Mouse (Mus musculus) ES-Bruce4 (cell line): ENCODE measurements around the gene Prmt2.

Experiments
- CTCF ChIP-seq: IDR thresholded peaks from one replicate; pipeline ENCODE4 v1.8.1; 2011; ENCODE audit warnings: low read depth, low read length
- POLR2A ChIP-seq: IDR thresholded peaks from one replicate; pipeline ENCODE4 v1.8.1; 2011; ENCODE audit warnings: low read length; ENCODE audit not compliant: insufficient read depth

DNA sequence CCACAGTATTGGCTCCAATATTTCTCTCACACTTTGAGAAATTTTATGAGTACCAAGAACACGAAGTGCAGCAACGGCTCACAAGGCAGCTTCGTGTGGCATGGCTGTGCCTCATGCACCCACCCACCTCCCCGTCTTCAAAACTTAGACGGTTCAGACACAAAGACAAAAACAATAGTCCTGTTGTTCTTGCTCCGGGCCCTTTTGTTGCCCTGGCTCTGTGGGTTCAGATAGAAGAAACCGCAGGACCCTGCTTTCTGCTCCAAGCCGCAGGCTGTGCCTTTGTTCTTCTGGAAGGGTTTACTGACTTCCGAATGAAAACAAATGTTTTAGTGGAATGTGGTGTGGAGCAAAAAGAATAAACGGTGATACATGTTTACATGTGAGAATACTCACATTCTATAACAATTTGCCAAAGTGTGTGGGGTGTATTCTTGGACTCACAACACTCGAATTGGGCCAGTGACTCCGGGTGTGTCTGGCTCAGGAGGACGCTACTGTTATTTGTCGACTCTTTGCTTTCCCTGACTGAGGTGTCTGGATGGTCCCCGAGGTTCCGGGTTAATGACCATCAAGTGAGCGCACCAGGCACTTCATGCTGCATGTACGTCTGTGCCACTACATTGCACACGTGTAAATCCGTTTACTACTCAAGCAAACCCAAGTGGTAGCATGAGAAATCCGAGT is 10.4 kb upstream of the Prmt2 start:
- no peak for TF ChIP-seq CTCF
- no peak for TF ChIP-seq POLR2A
